Mouse (Mus musculus): ENCODE results near the gene Hsd17b3.

Gene Hsd17b3

DNA sequence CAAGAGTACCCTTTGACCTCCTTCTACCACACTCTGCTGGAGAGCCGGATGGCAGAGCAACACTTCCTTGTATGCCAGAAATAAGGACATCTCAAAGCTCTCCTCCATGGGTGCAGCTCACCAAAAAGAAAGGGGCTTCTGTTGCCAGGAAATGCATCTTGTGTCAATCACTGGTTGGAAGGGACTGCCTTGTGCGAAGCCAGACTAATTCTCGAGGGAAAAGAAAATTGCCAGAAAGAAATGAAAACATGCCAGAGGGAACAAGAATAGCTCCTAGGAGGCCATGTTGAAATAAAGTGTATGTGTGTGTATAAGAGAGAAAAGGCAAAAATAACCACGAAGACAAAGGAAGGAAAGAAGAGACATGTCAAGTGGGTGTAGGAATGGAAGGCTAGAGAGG lies 73.0 kb downstream of the Hsd17b3 start:
- DNase-seq = no peak

GRCm38 (mm10) chr13:64011157-64011556 lies 77.9 kb downstream of the Hsd17b3 start:
- DNase-seq = no peak
